Mouse (Mus musculus) liver, embryonic 15.5 days (tissue): Measurements from ENCODE around the gene Egr2. TPM values are rescaled to one million over a fixed set of nuclear protein-coding genes. Genes with fewer than 3 reads are reported as not detected.

Experiments
- ATAC-seq: fragments of 200-750 bp; cut with Nextera tagmentation; 2 replicates; pipeline ENCODE4 v1.8.0; 2017; ENCODE audit warnings: moderate number of reproducible peaks, mild to moderate bottlenecking, moderate library complexity; ENCODE audit not compliant: insufficient read depth
- H3K27ac ChIP-seq: fragments of 300-500 bp; sonication (generic); replicated peaks from 2 replicates; pipeline ENCODE4 v1.5.1; 2015; ENCODE audit warnings: mild to moderate bottlenecking, inconsistent platforms
- H3K27me3 ChIP-seq: fragments of 300-500 bp; sonication (generic); 2 replicates; pipeline ENCODE4 v1.6.1; 2015; ENCODE audit warnings: mild to moderate bottlenecking, inconsistent platforms
- H3K36me3 ChIP-seq: fragments of 300-500 bp; sonication (generic); replicated peaks from 2 replicates; pipeline ENCODE4 v1.6.1; 2015; ENCODE audit warnings: moderate library complexity, mild to moderate bottlenecking, inconsistent platforms
- H3K4me1 ChIP-seq: fragments of 300-500 bp; sonication (generic); replicated peaks from 2 replicates; pipeline ENCODE4 v1.6.1; 2015; ENCODE audit warnings: inconsistent platforms
- H3K4me2 ChIP-seq: fragments of 300-500 bp; sonication (generic); 2 replicates; pipeline ENCODE4 v1.6.1; 2015; ENCODE audit warnings: moderate library complexity, mild to moderate bottlenecking, inconsistent platforms
- H3K4me3 ChIP-seq: fragments of 300-500 bp; sonication (generic); replicated peaks from 2 replicates; pipeline ENCODE4 v1.5.1; 2015; ENCODE audit warnings: mild to moderate bottlenecking, inconsistent platforms
- H3K9ac ChIP-seq: fragments of 300-500 bp; sonication (generic); 2 replicates; pipeline ENCODE4 v1.6.1; 2015; ENCODE audit warnings: moderate library complexity, mild to moderate bottlenecking, inconsistent platforms
- H3K9me3 ChIP-seq: fragments of 300-500 bp; sonication (generic); replicated peaks from 2 replicates; pipeline ENCODE4 v1.6.1; 2016; ENCODE audit warnings: inconsistent platforms
- WGBS: fragments of 180-500 bp; shearing (Covaris S2); methylation state at CpG from one replicate; pipeline ENCODE4 v1.1.7; 2015; ENCODE audit warnings: mixed read lengths; ENCODE audit not compliant: insufficient replicate concordance; 5-methylcytosine and 5-hydroxymethylcytosine counted together
- polyA plus RNA-seq: library from polyadenylated mRNA; unstranded; fragments of >200 nt; fragmentation: Nextera tagmentation; extraction: Ambion mirVana; gene quantifications from 2 replicates; pipeline ENCODE4 v1.2.1, GENCODE M21; 2015

The Egr2 gene
- 0.03 TPM in 1 of 2 replicates, not detected in the other for polyA plus RNA-seq

DNA sequence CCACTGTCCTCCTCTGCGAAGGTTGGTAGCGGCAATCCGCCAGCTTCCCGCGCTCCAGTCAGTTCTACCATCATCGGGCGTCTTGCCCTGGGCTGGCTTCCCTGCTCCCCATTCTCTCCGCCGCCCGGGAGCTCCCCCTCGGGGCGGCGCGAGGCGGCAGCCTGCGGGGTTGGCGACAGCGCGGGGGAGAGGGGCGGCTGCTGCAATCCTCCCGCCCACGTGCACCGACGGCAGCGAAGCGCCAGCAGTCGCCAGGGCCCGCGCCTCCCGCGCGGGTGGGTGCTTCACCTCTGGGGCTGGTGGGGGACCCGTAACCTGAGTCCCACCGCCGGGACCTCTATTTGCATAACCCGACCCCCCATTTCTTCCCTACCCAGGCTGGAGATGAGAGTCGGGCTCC, at the start of gene Egr2:
TSS of gene Egr2 (plus strand) at position 220 of the 400 bp plus-strand sequence.
- Histone ChIP-seq H3K4me1 (peaks cover 28% of the 10 kb centered on the region), H3K9ac (no peak within 1 kb of the TSS), H3K27me3 (peaks cover 92% of the 10 kb centered on the region), H3K36me3 (no peaks in the 10 kb centered on the region), H3K4me3 (peak within 1 kb of the TSS; percentile 67), H3K4me2 (peak within 1 kb of the TSS; percentile 85), H3K9me3 (no peaks in the 10 kb centered on the region), H3K27ac (no peak within 1 kb of the TSS)
- no peak for ATAC-seq
- WGBS, result 3% methylated on average over 37 of the region's 37 CpGs

DNA sequence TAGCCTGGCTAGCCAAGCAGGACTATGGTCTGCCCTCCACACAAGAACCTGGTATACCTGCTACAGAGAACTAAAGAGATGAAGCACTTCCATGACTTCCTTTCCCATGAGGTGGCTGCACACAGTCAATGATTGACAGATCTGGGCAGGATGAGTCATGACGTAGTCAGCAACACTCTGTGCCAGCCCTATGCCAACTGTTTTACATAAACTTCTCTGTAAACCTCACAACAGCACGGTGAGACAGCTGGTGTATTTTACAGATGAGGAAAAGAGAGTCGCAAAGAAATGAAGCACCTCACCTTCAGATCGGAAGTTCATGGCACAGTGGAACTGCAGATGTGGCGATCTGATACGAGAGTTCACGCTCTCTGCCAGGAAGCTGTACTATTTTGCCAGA, 47.8 kb upstream of the Egr2 start:
- Histone ChIP-seq H3K27ac (no peak overlapping the region), H3K4me3 (no peak overlapping the region), H3K4me2 (no peak overlapping the region), H3K36me3 (no peaks in the 10 kb centered on the region), H3K9ac (no peak overlapping the region), H3K9me3 (no peaks in the 10 kb centered on the region), H3K27me3 (no peaks in the 10 kb centered on the region), H3K4me1 (no peaks in the 10 kb centered on the region)
- whole genome bisulfite sequencing, result 66% methylated on average over 7 of the region's 7 CpGs
- ATAC-seq, result no peak

GRCm38 (mm10) chr10:67489836-67490235, 45.4 kb upstream of the Egr2 start:
- H3K36me3 ChIP-seq, result no peaks in the 10 kb centered on the region
- H3K27me3 ChIP-seq, result no peaks in the 10 kb centered on the region
- no peak overlapping the region for H3K9ac ChIP-seq
- no peak for ATAC-seq
- H3K4me2 ChIP-seq, result no peak overlapping the region
- no peak overlapping the region for H3K4me3 ChIP-seq
- WGBS, result 56% methylated on average over 6 of the region's 6 CpGs
- no peaks in the 10 kb centered on the region for H3K4me1 ChIP-seq
- no peak overlapping the region for H3K27ac ChIP-seq
- H3K9me3 ChIP-seq, result no peaks in the 10 kb centered on the region

GRCm38 (mm10) chr10:67490632-67491031, 44.6 kb upstream of the Egr2 start:
- Histone ChIP-seq H3K4me2 (no peak overlapping the region), H3K4me3 (no peak overlapping the region), H3K27ac (no peak overlapping the region), H3K27me3 (no peaks in the 10 kb centered on the region), H3K4me1 (no peaks in the 10 kb centered on the region), H3K9ac (no peak overlapping the region), H3K9me3 (no peaks in the 10 kb centered on the region), H3K36me3 (no peaks in the 10 kb centered on the region)
- 38% methylated on average over 5 of the region's 5 CpGs for WGBS
- ATAC-seq, result no peak

DNA sequence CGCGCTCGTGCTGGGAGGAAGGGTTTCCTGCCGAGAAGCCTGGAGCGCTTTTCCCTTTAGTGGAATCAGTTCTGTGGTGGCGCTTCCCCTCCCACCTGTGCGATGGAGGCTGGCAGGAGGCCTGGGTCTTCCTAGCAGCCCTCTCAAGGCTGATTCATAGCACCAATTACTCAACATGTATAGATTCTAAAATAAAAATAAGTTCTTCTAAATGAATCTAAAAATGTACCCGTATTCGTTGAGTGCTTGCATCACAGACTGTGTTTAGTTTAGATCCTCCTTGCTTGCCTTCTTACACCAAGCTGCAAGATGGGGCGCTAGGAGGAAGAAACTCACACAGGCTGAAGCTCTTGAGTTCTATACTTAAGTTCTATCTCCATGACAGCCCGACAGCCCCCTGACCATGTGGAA, 43.1 kb upstream of the Egr2 start:
- H3K27me3 ChIP-seq, result no peaks in the 10 kb centered on the region
- ATAC-seq, result no peak
- no peak overlapping the region for H3K4me2 ChIP-seq
- H3K9ac ChIP-seq, result no peak overlapping the region
- H3K4me1 ChIP-seq, result no peaks in the 10 kb centered on the region
- no peaks in the 10 kb centered on the region for H3K36me3 ChIP-seq
- 74% methylated on average over 11 of the region's 11 CpGs for WGBS
- no peak overlapping the region for H3K4me3 ChIP-seq
- no peak overlapping the region for H3K27ac ChIP-seq
- no peaks in the 10 kb centered on the region for H3K9me3 ChIP-seq

DNA sequence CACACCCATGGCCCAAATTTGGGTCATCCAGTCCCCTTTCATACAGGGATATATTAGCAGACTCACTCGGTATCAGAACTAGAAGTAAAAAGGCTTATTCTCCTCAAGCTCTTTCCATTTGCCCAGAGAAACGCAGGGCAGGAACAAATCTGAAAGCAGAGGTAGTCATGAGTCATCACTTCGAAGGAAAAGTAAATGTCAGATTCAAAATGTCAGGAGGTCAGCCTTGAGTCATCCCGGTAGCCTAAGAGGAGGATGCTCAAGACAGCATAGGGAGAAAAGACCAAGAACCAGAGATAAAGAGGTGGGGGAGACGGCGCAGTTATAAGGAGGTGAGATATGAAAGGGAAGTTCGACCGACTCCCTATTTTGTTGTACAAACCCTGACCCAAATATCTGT, 41.7 kb upstream of the Egr2 start:
- Histone ChIP-seq H3K36me3 (no peaks in the 10 kb centered on the region), H3K4me2 (no peak overlapping the region), H3K9me3 (no peaks in the 10 kb centered on the region), H3K27ac (no peak overlapping the region), H3K4me1 (no peaks in the 10 kb centered on the region), H3K9ac (no peak overlapping the region), H3K27me3 (no peaks in the 10 kb centered on the region), H3K4me3 (no peak overlapping the region)
- ATAC-seq, result no peak
- 61% methylated on average over 8 of the region's 8 CpGs for WGBS

GRCm38 (mm10) chr10:67497144-67497892, 38.0 kb upstream of the Egr2 start:
- ATAC-seq, result no peak
- Histone ChIP-seq H3K9ac (no peak overlapping the region), H3K4me2 (no peak overlapping the region), H3K4me1 (no peaks in the 10 kb centered on the region), H3K27me3 (no peaks in the 10 kb centered on the region), H3K4me3 (no peak overlapping the region), H3K9me3 (no peaks in the 10 kb centered on the region), H3K36me3 (no peaks in the 10 kb centered on the region), H3K27ac (no peak overlapping the region)
- 72% methylated on average over 15 of the region's 15 CpGs for WGBS

GRCm38 (mm10) chr10:67497951-67498350, 37.3 kb upstream of the Egr2 start:
- no peak overlapping the region for H3K27ac ChIP-seq
- no peak overlapping the region for H3K4me3 ChIP-seq
- ATAC-seq, result no peak
- H3K36me3 ChIP-seq, result no peaks in the 10 kb centered on the region
- no peaks in the 10 kb centered on the region for H3K27me3 ChIP-seq
- no peak overlapping the region for H3K9ac ChIP-seq
- no peaks in the 10 kb centered on the region for H3K9me3 ChIP-seq
- H3K4me2 ChIP-seq, result no peak overlapping the region
- WGBS, result 76% methylated on average over 9 of the region's 9 CpGs
- no peaks in the 10 kb centered on the region for H3K4me1 ChIP-seq

- Histone ChIP-seq H3K9ac (no peak overlapping the region), H3K27ac (no peak overlapping the region), H3K36me3 (no peaks in the 10 kb centered on the region), H3K27me3 (no peaks in the 10 kb centered on the region), H3K4me3 (no peak overlapping the region), H3K4me1 (no peaks in the 10 kb centered on the region; the same call in 1 of the 2 replicates), H3K4me2 (peak overlapping the region; percentile 23; the same call in 1 of the 2 replicates), H3K9me3 (no peaks in the 10 kb centered on the region)
- WGBS, result 18% methylated on average over 15 of the region's 15 CpGs
- no peak for ATAC-seq
These were observed 31.8 kb upstream of the Egr2 start for GRCm38 (mm10) chr10:67503320-67503995.

DNA sequence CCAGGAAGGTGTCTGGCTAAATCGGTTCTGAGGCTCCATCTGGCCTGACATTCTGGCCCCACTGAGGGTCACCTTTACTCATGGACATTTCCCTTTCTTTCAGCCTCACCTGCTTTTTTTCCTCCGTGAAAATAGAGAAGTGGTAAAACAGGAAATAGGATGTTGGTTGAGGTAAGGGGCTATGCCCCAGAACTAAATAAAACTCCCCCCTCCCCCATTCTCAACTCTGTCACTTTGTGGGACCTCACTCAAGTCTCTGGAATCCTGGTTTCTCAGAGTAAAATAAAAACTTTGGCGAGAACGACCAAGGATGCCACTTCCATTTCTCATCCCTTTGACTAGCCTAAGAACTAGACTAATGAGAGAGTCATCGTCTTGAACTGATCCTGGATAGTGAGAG, 31.2 kb upstream of the Egr2 start:
- Histone ChIP-seq H3K36me3 (no peaks in the 10 kb centered on the region), H3K27ac (no peak overlapping the region), H3K4me1 (no peaks in the 10 kb centered on the region; the same call in 1 of the 2 replicates), H3K4me3 (no peak overlapping the region), H3K4me2 (0 out of 2 replicates have a peak overlapping the region, but pooled peaks have one; percentile 23), H3K9me3 (no peaks in the 10 kb centered on the region), H3K9ac (no peak overlapping the region), H3K27me3 (no peaks in the 10 kb centered on the region)
- ATAC-seq, result no peak
- 13% methylated on average over 5 of the region's 5 CpGs for WGBS

- H3K36me3 ChIP-seq, result no peaks in the 10 kb centered on the region
- no peak for ATAC-seq
- H3K4me3 ChIP-seq, result no peak overlapping the region
- 41% methylated on average over 3 of the region's 3 CpGs for WGBS
- no peaks in the 10 kb centered on the region; the same call in 1 of the 2 replicates for H3K4me1 ChIP-seq
- no peak overlapping the region for H3K4me2 ChIP-seq
- no peaks in the 10 kb centered on the region for H3K9me3 ChIP-seq
- H3K27ac ChIP-seq, result no peak overlapping the region
- no peak overlapping the region for H3K9ac ChIP-seq
- H3K27me3 ChIP-seq, result no peaks in the 10 kb centered on the region
These were observed 30.0 kb upstream of the Egr2 start for GRCm38 (mm10) chr10:67505248-67505647.
